Comparison of ENCODE assay signal across 20 mouse cellular contexts in genomic region chr16:78511526-78511925, GRCm38 (mm10).
"Had no signal": no experiment of that assay in that cellular context is flagged by ENCODE, and none has a peak within 500 bp of the region (broad histone marks: within the 10 kb centered on the region; RNA-seq: fewer than 3 reads in every experiment).

No protein-coding gene starts in this region.

- H3K9ac ChIP-seq: intestine, embryonic 15.5 days; kidney, embryonic 15.5 days; limb, embryonic 13.5 days; liver, embryonic 12.5 days; liver, embryonic 15.5 days; lung, embryonic 15.5 days; stomach, embryonic 15.5 days had no signal

- DNase-seq: kidney, adult 11 months; kidney, adult 8-10 months; kidney, postnatal 10 days; kidney, postnatal 4 days; liver; lung, adult 18-20 months; lung, postnatal 14 days; midbrain, embryonic 14.5 days; right cerebral cortex, adult 18-20 months; right cerebral cortex, postnatal 14 days; right cerebral cortex, postnatal 4 days; thymus, postnatal 25 days had no signal

- H3K4me3 ChIP-seq: intestine, embryonic 15.5 days; kidney, embryonic 15.5 days; limb, embryonic 13.5 days; liver, embryonic 12.5 days; liver, embryonic 15.5 days; lung, embryonic 15.5 days; stomach, embryonic 15.5 days had no signal

- ATAC-seq: intestine, embryonic 15.5 days; liver, embryonic 12.5 days had no signal

- H3K36me3 ChIP-seq: intestine, embryonic 15.5 days; kidney, embryonic 15.5 days; limb, embryonic 13.5 days; liver, embryonic 12.5 days; liver, embryonic 15.5 days; lung, embryonic 15.5 days; stomach, embryonic 15.5 days had no signal

- H3K27me3 ChIP-seq: intestine, embryonic 15.5 days; kidney, embryonic 15.5 days; limb, embryonic 13.5 days; liver, embryonic 12.5 days; liver, embryonic 15.5 days; lung, embryonic 15.5 days; stomach, embryonic 15.5 days had no signal

- H3K4me1 ChIP-seq: intestine, embryonic 15.5 days; kidney, embryonic 15.5 days; limb, embryonic 13.5 days; liver, embryonic 12.5 days; liver, embryonic 15.5 days; lung, embryonic 15.5 days; stomach, embryonic 15.5 days had no signal

- H3K27ac ChIP-seq: intestine, embryonic 15.5 days; kidney, embryonic 15.5 days; limb, embryonic 13.5 days; liver, embryonic 12.5 days; liver, embryonic 15.5 days; lung, embryonic 15.5 days; macrophage; stomach, embryonic 15.5 days had no signal
